Mouse (Mus musculus): ENCODE data around the gene Atr. TPM values are rescaled to one million over a fixed set of nuclear protein-coding genes. Genes with fewer than 3 reads are reported as not detected.

The Atr gene
- polyA plus RNA-seq, 1 experiment from 2014 or later: 21.0 TPM

DNA sequence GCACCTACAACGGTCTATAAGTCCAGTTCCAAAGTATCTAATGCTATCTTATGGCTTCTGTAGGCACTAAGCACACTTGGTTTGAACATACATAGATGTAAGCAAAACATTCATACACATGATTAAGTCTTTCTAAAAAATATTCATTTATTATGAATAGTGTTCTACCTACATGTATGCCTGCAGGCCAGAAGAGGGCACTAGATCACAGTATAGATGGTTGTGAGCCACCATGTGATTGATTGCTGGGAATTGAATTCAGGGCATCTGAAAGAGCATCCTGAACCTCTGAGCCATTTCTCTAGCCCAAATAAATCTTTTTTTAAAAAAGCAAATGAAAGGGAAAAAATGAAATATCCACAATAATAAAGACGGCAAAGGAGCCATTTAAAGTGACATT lies 134.9 kb downstream of the Atr start:
- WGBS: 92% methylated on average over 2 of the region's 2 CpGs
- no peak overlapping the region for H3K4me2 ChIP-seq (ENCODE audit: low read depth)

More for the DNA sequence above, 134.9 kb downstream of the Atr start:
- Histone ChIP-seq H3K4me1 (ENCODE audit: control insufficient read depth, insufficient read depth, low read length) (no peaks in the 10 kb centered on the region), H3K27me3 (ENCODE audit: control insufficient read depth, insufficient read depth, low read length) (no peaks in the 10 kb centered on the region), H3K4me3 (ENCODE audit: low read depth, low read length) (no peak overlapping the region), H3K9ac (ENCODE audit: low read length) (no peak overlapping the region), H3K9me3 (ENCODE audit: control insufficient read depth, low read length) (no peaks in the 10 kb centered on the region), H3K27ac (ENCODE audit: low read depth, low read length) (no peak overlapping the region), H3K36me3 (ENCODE audit: control insufficient read depth, insufficient read depth, low read length) (peaks cover 7% of the 10 kb centered on the region)
- DNase-seq (ENCODE audit: low spot score): no peak
- ATAC-seq (ENCODE audit: insufficient read depth, low FRiP score, low TSS enrichment): no peak

Other genes with a start within 250 kb of the Atr start
- gene Pcolce2, start 220.0 kb upstream of the Atr start, polyA plus RNA-seq (2014; fragmentation: Nextera tagmentation; extraction: Ambion mirVana): 2.1 and 2.8 TPM in 2 replicates
- gene Trpc1, start 107.2 kb upstream of the Atr start, polyA plus RNA-seq (2014; fragmentation: Nextera tagmentation; extraction: Ambion mirVana): 2.1 and 3.2 TPM in 2 replicates
- gene Pls1, start 12.3 kb upstream of the Atr start, polyA plus RNA-seq (2014; fragmentation: Nextera tagmentation; extraction: Ambion mirVana): 3.5 and 5.8 TPM in 2 replicates
- gene Xrn1, start 97.2 kb downstream of the Atr start, polyA plus RNA-seq (2014; fragmentation: Nextera tagmentation; extraction: Ambion mirVana): 13.9 and 17.3 TPM in 2 replicates